Mouse (Mus musculus) spleen, postnatal 0 days (tissue): Measurements from ENCODE around the gene Pax4. TPM values are rescaled to one million over a fixed set of nuclear protein-coding genes. Genes with fewer than 3 reads are reported as not detected.

Experiments
- polyA plus RNA-seq: library from polyadenylated mRNA; unstranded; fragments of >200 nt; fragmentation: Nextera tagmentation; extraction: Ambion mirVana; gene quantifications from 2 replicates; pipeline ENCODE4 v1.2.1, GENCODE M21; 2015

The Pax4 gene
- polyA plus RNA-seq: not detected in 2 replicates

GRCm38 (mm10) chr6:28449253-28449652, at the start of gene Pax4:
TSS of gene Pax4 (minus strand) at chr6:28449353.

DNA sequence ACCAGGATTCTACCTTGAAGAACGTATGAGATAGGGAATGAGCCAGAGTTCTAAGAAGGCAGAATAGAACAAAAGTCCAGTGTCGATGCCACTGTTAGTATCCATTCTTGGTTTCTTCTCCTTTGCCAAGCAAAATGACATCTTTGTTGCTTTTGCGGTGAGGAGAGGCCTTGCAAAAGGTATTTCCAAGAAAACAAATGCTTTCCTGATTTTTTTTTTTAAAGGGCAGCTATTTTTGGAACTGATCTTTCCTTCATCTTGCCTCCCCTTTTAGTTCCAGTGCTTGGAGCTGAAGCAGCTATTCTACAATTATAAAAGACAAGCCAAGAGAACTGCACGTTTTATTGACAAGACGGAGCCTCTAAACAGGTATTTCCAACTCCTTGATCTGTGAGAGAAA, 25.7 kb upstream of the Pax4 start, which contains the start of gene Snd1:
Snd1 (plus strand) TSS at position 301 of the 400 bp plus-strand sequence.

DNA sequence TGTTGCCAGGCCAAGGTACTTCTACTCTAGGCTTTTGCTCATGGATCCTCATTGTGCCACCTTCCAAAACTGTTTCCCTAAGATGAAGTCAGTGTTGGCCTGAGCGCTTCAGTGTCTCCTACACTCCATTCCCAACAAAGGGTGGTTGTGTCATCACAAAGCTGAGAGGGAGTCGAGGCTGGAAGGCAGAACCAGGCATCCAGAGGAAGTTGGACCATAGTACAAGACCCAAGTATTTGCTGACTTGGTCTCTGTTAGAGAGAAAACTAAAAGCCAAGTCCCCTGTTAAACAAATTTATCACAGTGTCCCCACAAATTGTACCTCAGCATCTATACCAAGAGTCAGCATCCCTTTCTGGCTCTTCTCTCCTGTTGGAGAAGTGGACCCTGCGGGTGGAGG, 20.9 kb downstream of the Pax4 start, which contains the start of gene Gcc1:
Gcc1 (minus strand) TSS at position 101 of the 400 bp plus-strand sequence.

GRCm38 (mm10) chr6:28427096-28427839, 21.9 kb downstream of the Pax4 start, which contains the start of gene Fscn3:
TSS of gene Fscn3 (plus strand) at chr6:28427789.

GRCm38 (mm10) chr6:28423313-28423712, 25.8 kb downstream of the Pax4 start, which contains the start of gene Arf5:
TSS of gene Arf5 (plus strand) at chr6:28423560.

DNA sequence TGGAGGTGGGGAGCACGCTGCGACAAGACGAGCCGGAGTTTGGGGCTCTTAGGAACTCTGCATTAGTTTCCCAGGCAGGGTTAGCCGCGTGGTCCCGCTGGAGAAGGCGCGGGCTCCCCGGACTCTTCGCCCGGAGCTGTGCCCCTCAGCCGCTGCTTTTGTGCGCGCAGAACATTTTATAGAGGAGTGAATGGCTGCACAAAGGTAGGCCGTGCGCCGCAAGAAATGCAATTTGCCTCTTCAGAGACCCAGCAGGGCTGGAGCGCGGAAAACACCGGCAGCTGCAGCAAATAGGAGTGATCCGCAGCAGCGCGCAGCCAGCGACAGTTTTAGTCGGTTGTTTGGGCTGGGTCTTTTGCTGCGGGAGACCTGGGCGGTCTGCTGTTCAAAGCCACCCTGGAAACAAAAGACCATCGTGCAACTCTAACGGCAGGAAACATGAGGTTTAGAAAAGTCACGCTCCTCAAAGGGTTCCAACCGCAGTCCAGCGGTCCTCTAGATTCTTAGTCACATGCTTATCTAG, 51.4 kb downstream of the Pax4 start, which contains the start of gene Zfp800:
Zfp800 (minus strand) TSS at position 325 of the 523 bp plus-strand sequence.

Other genes with a start within 250 kb of the Pax4 start
- gene Zfp800, start 51.3 kb downstream of the Pax4 start, polyA plus RNA-seq: 37.2 and 39.0 TPM in 2 replicates
- 537 and 592 TPM in 2 replicates for gene Arf5, start 25.8 kb downstream of the Pax4 start, polyA plus RNA-seq
- gene Fscn3, start 21.6 kb downstream of the Pax4 start, polyA plus RNA-seq: 0.12 and 0.13 TPM in 2 replicates
- 3.6 and 4.1 TPM in 2 replicates for gene Gcc1, start 21.0 kb downstream of the Pax4 start, polyA plus RNA-seq
- gene Snd1, start 25.8 kb upstream of the Pax4 start, polyA plus RNA-seq: 34.1 and 36.4 TPM in 2 replicates